Mouse (Mus musculus) embryo, embryonic 10.5 days (tissue): ENCODE measurements at regions not wholly inside any gene's neighbourhood (a gene's known extent, or its start where the extent isn't known, plus 50 kb on each side); places are given as distances from the start of the nearest gene placed in this dataset.

ENCODE experiments used
- DNase-seq: peaks from one replicate; pipeline ENCODE4 v3.0.0-alpha.2; 2015; ENCODE audit warnings: low spot score

DNA sequence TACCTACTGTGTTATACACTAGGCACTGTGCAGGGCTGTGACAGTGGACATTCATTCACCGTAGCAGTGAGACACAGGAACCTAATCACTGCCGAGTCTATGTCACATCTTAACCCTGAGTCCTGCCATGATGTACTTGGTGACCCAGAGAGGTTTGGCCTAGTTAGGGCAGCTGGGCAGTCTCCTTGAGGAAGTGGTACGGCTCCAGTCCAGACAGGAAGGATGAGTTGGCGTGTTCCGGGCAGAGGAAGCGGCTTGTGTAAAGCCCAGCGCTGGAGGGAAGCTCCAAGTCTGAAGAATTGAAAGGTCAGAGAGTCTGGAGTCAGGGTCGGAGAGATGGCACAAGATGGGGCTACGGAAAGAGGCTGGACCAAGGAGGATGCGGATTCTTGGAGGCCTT is 99.4 kb upstream of the Smim15 start:
- no peak for DNase-seq

DNA sequence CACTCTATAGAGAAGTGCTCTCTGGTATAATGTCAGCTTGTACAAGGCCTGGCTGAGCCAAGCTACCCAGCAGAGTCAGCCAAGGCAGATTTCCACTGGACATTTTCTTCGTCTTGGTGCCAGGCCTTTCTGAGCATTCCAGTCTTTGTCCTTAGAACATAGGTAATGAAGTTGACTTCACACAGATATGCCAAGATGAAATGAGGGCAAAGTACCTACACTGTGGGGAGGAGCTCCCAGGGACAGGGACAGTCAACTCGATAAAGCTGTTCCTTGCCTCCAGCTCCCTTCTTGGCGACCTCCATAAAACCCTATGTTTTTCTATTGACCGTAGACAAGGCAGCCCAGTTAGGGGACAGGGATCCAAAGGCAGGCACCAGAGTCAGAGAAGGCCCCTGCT is 101.3 kb upstream of the Smim15 start:
- DNase-seq, result no peak

DNA sequence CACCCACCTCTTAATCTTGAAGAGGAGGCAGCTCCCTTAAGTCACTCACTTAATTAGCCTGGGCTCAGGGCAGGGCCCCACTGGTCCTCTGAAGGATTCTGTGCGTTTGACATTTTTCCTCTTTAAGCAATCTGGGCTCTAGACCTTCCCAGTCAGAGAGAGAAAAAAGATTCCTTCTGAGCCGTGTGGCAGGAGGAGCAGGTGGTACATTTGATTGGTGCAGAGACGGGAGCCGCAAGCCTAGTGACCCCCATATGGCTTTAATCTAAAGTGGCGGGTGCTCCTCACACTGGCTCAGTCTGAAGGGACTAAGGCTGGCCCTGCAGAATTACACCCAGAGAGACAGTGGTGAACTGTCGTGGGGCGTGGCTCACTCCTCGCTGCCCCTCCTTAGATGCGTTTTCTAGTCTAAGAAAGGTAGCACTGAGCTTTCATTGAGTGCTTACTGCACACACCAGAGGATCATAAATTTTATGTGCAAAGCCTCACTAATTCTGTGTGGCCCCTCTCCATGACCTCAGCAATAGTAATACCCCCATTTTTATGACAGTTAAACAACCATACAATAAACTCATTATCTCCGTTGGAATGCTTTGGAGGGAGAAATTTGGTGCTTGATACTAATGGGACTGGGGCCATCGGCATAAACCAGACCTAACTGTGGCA is 101.8 kb upstream of the Smim15 start:
- DNase-seq, result no peak

DNA sequence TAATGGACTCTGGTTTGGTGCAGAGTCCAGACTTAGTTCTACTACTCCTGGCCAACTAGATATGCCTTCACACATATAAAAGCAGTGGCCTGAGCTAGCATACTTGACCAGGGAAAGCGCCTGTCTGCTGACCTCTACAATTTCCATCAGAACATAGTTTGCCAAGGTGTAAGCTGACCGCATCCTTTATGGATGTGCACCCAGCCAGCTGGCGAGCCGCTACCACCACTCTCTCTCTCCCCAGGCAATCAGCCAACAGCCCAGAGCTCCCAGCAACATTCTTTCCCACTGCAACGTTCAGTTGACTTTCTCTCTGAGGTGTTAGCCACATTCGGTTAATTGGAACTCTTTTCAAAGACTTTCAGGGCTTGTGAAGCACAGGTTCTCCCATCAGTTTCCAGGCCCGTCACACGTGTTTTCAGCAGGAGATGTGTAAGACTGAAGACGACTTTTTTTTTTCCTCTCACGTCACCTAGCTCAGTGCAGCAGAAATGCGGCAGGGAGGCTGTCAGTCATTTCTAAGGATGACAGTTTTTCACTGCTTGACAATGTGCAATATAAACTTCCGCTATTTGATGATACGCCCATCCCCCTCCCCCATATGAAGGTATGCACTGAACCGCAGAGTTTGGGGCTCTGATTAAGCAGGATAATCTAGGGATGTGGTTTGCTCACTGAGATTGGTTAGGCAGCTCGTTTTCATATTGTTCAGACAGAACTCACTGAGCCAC is 104.2 kb upstream of the Smim15 start:
- DNase-seq, result no peak

DNA sequence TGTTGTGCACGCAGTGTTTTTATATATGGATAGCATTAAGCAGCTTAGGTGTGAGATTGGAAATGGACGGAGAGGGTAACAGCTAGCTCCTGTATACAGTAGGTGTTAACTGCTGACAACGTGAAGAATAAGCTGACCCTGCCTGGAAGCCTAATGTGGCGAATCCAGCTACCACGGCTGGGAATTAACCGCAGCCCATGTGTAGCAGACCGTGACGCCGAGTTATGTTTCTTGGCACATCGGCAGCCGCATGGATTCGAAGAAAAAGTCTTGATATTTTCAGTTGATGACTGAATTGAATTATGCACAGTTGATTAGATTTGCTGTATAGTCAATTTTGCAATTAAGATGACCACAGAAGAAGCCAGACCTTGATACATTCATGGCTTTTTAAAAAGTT is 108.6 kb upstream of the Smim15 start:
- DNase-seq, result no peak

DNA sequence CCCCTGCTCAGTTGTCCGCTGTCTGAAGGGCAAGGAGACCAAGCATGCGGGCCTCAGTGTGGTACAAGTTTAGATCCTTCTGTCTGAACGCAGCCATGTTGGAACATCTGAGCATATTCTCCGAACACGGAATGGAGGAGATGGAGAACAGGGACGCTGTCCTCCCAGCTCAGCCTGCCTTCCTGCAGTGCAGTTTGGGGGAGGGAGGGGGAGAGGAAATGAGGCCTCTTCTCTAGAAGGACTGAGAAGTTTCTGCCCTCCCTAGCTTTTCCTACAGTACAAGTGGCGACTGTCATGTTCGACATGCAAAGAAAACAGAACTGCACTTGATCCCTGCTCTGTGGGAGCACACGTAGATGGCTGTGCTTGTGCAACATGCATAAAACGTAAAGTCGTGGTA is 109.6 kb upstream of the Smim15 start:
- no peak for DNase-seq

DNA sequence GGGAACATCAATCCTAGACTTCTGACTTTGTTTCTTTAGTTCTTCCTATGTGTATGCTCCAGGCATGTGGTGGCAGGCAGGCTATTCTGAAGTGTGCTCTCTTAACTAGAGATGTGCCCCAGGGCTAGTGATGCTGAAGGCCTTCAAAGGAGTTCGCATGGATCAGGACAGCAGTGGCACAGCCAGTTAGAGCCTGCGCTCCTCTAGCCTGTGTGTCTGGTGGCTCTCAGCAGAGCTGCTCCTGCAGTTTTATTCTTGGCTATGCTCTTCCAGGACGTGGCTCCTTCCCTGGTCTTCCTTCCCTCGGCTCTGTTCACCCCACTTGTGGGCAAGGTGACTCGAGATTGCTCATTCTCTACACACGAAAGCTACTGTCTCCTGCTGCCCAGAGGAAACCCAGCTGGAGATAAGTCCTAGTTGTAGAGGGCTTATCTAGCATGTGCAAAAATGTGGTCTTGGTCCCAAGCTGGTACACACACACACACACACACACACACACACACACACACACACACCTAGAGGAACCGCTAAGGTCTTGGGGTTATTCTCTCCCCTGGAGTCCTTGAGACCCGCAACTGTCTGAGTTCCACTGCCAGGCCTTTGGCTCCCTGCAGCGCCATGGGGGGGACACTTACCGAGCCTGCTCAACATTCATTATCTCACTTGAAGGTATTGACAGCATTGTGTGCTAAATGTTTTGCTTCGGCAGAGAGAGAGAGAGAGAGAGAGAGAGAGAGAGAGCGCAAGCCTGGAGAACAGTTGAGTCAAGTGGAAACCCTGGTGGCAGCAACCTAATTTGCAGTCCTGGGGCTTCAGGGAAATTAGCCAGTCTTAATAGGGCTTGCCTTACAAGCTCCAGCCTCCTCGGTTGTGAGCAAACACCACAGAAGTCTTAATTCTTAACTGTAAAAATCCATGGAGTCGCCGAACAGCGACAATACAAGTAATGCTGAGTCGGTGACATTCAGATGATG is 110.4 kb upstream of the Smim15 start:
- DNase-seq, result peak; percentile 50

DNA sequence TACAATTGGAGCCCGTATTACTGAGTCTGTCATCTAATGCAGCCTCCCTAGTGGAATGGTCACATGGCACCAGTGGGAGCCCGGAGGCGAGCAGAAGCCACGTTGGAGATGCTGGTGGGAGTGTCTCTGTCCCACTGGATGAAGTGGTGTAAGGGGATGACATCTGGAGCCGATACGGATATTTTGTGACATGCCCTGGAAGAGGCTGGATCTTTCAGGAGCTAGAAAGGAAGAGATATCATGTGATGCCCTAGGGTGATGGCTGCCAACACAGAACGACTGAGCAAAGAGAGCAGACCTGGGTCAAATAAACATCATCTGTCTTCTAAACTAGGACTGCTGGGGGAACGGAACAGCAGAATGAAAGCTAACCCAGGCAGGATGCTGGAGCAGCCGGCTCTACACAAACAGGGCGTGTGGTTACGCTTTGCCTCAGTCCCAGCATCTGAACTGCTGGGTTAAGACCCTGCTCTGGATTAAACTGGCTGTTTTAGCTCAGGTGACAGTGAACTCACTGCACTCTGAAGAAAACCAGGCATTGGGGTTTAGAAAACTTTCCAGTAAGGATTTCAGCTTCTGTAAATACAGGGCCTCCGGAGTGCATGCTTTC is 111.7 kb upstream of the Smim15 start:
- peak; percentile 49 for DNase-seq

DNA sequence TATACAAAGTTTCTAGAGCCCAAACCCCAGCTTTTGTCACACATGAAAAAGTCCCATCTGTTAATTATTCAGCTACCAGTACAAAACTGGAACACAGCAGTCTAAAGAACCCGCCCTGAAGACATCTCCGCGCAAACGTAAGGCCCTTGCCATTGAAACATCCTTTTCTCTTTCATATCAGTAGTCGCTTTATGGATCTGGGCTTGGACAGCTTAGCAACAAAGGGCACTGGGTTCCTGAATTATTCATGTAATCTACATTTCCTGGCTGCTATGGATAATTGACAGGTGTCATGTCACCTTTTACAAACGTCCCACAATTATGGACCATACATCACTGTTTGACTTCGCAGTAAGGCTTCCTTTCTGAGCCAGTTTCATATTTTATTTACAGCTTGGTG is 113.0 kb upstream of the Smim15 start:
- DNase-seq, result no peak

DNA sequence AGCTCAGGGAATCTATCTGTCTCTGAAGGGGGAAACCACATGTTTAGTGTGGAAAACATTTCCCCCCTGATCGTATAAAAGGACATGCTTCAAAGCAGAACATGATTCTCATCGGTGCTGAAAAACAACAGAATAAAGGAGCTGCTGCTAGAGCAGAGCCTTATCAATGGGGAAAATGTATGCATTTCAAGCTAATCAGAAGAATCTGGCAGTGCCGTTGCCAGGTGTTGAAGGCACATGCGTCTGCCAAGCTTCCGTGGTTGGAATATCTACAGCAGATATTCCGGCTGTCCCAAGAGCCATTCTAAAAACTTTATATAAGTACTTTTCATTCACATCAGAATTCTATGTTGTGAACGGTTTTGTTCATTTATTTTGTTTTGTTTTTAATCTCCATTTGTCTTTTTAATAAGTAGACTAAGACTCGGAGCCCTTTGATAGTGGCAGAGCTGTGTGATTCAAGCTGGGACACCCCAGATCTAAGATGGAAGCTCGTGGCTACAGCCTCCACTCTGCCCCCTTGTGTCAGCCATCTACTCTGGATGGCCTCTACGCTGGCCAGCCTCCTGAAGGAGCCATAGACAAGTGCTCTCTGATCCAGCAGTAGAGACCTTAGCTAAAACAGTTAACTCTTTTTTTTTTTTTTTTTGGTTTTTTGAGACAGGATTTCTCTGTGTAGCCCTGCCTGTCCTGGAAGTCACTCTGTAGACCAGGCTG is 116.6 kb upstream of the Smim15 start:
- no peak for DNase-seq

DNA sequence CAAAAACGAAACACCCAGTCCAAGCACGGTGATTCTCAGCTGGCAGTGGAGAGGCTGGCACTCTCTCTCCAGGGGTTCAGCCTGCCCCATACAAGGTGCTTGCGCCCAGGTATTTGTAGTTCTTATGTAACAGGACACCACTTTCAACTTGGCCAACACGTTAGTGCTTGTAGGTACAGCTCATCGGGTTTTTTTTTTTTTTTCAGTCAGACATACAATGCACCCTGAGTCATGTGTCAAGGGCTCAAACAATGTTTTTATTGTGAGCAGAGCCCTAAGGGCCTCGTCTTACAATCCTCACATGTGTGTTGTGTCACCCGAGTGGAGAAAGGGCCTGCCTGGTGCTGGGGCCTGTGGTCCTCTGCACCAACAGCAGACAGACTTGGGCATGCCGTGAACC is 118.8 kb upstream of the Smim15 start:
- DNase-seq, result no peak

DNA sequence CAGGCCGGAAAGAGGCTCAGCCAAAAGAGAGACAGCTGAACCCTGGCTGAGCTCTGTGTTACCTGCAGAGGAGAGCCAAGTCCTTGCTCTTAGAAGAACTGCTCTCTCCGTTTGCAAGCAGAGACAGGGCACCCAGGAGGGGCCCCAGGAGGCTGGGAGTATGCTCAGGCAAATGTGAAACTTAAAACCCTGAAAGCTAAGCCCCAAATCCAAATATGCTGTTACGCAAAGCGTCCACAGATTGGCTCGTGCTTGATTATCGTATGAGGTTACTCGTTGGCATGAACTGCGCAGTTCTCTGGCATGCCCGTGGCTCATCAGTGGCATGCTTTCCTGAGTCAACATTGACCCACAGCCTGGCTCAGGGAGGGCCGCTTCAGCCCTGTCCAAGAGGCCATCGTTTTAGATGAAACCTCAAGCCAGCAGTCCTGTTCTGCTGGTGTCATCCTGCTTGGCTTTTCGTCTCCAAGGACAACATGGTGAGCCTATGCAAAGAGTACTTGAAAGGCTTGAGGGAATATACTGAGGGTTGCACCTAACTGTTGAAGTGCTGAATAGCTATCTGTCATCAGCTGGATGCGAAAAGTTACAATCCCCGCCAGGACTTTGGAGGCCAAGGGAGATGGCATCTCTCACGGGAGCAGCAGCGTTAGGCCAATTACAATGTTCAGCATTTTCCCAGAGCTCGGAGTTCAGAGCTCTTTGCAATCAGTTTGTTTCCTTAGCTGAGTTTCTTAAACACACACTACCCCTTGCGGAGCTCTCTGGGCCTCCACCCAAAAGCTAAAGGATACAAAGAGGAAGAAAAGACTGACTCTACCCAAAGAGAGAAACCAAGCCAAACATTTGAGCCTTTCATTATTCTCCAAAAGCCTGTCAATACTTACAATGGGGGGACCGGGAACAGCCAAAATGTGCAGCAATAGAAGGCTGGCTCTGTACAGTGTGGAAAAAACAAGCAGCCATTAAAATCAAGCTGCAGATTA is 120.8 kb upstream of the Smim15 start:
- DNase-seq, result no peak

DNA sequence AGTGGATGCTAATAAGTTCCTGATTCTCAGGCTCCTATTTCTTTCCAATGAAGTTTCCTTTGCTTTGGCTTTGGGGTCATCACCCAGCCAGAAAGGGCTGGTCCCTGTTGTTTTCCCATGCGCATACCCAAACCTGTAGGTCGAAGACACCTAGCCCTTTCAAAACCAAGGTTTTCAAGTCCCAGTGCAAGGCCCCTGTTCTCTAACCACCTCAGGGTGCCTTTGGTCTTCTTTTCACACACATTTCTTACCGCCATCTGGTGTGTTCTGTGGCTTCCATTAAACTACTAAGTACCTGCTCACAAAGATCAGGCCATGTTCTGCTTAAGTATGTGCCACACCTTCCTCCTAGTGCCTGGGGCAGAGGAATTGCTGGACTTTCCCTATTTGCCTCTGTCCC is 124.8 kb upstream of the Smim15 start:
- DNase-seq, result no peak

DNA sequence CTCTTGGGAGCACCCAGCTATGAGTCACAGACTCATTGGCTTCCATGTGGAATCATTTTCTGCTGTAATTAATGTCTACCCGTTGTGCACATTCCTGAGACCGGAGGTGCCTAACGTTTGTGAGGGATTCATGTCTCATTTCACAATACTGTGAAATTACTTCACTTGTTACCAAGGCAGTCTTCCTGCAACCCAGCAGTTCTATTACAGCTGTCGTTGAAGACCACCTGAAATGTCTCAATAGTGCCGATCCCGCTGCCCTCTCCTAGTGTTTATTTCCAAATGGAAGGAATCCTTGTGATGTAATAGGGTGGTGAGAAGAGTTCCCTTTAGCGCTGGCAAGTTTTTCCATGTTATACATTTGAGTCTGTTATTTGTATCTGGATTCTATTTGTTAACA is 125.8 kb upstream of the Smim15 start:
- no peak for DNase-seq

DNA sequence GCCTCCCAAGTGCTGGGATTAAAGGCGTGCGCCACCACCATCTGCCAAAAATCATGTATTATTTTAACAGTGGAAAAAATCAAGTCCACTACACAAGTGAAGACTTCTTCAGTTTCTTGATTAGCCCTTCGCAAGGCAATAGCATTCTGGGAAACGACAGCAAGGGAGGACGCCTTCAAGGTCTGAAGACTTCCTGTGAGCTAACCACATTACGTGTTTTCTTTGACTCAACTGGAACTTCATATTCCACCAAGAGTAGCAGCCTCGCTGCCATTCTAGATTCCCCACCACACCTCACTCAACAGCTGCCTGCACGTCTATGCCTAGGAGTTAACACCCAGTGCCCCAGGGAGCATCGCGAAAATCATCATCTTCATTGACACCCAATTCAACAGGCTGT is 126.2 kb upstream of the Smim15 start:
- DNase-seq, result no peak

DNA sequence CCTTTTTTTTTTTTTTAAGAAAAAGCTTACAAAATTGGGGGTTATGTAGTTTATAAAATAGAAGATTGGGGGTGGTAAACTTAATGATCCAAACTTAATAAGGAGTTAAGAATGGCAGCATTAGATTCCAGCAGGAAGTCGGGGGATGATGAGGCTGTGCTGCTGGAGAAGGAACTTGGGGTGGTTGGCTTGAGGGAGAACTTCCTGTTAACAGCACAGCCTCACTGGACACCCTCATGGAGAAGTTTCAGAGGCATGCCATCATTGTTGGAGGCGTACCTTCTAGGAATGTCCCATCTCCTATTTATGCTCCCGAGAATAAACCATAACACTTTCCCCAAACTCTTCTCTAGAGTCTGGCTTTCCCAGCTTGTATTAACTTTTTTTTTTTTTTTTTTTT is 126.7 kb upstream of the Smim15 start:
- DNase-seq, result no peak

DNA sequence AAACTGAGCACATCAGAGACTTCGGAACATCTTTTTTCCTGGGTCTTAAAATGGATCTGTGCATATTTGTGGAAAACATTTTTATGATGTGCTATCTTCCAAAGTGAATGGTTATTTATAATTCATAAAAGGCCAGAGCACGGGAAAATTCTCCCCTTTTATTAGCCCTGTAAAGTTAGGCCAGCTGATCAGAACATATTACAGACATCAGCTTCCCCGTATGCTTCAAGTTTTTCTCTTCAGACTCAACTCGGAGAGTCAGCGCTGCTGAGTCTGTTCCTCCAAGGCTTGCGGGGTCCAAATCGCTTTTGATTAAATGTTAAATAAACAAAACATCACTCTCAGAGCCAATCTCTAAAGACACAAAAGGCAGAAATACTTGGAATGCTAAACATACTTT is 134.1 kb upstream of the Smim15 start:
- no peak for DNase-seq

DNA sequence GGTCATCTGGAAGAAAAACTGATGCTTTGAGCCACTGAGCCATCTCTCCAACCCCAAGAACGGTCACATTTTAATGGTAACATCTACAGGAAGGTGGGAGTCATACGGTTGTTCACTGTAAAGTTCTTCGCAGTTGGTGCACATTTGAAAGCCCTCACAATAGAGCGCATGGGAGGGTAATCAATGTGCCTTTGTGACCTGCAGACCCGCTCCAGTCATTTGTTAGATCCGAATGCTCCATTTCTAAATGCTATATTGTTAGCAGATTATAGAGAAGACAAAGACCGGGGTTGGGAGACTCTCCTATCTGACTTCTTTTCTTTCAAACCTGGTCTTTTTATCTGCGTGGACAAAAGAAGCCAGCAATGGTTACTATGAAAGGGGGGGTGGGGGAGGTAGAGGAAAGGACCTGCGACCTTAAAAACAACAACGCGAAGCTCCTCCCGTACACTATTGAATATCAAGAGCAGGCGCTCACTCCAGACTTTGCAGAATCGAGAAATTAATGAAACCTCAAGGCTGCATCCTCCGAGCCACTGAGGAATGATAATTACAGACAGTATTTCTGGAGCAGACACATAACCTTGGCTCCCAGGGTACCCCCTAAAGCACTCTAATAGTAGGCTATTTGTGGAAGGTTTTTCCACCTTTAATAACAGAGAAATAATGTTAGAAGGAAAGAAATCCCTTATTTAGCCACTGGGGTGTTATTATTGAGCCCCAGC is 134.7 kb upstream of the Smim15 start:
- no peak for DNase-seq

DNA sequence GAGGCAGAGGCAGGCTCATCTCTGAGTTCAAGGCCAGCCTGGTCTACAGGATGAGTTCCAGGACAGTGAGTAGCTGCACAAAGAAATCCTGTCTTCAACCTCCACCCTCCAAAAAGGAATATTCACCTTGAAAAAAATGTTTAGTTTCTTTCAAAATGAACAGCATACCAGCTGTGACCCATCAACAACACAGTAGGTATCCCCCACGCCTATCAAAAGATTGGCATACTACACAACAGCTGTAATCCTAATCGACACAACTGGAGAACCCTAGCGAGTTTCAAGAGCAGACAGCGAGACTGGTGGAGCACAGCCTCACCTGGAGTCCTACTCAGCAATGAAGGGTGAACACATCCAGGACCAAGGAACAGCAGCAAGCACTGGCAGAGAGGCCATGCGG is 136.3 kb upstream of the Smim15 start:
- no peak for DNase-seq

DNA sequence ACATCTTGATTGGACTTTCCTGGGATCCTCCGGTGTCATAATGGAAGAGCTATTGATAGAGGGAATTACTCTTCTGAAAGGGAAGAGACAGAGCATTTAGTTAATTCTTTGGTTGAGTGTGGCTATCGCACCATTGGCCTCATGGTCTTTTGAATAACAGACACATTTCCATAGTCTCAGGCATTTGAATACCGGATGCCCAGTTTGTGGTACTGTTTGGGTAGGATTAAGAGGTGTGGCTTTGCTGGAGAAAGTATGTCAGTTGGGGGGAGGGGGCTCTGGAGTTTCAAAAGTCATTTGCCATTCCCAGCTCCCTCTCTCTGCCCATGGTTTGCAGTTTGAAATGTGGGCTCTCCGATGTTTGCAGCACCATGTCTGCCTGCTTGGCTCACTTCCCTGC is 139.4 kb upstream of the Smim15 start:
- DNase-seq, result no peak
